Comparison of ENCODE assay signal across 8 mouse cellular contexts in the genomic region with DNA sequence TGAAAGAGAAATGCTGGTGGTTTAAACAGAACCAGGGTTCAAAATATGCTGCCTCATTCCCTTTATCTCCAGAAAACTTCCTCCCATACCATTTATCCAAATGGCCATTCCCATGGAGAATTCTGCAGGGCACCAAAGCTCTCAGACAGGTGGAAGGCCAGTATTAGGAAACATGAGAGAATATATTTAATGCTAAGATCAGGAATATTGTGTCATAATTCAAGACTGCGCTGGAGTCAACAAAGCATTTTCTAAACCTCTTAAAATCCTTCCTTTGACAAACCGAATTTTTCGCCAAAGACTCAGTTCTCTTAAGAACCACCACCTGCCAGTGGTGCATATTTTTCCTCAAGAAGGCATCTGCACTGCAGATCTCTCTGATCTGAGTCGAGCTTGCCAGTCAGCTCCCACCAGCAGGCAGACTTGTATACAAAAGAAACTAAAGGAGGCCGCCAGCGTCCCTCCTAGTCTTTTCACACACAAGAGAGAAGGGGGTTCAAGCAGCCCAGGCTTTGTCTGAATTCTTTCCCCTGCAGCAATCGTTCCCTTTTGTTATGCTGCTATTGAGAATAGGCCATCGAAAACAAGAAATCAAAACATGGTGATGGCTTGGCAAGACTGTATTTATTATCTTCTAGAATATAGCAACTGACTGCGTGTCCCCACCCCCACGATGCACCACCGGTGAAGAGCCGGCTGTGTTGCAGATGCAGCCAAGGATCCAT. TPM values are rescaled to one million over a fixed set of nuclear protein-coding genes. Genes with fewer than 3 reads are reported as not detected.
A peak's percentile ranks its signal among the peaks of the same experiment; 100 is the strongest.
DNase-seq lines count a peak whose midpoint lies in the region; ATAC-seq lines count a peak whose summit lies in the region.

No protein-coding gene starts in this region.

- H3K4me2 ChIP-seq in liver, embryonic 11.5 days = peak overlapping the region; percentile 88

- ATAC-seq in liver, embryonic 11.5 days (replicated peaks; ENCODE audit: low FRiP score) = no peak
- no peak for ATAC-seq in megakaryocyte progenitor cell, adult 5-6 weeks (replicated peaks; ENCODE audit: poor library complexity)

- no peaks in the 10 kb centered on the region for H3K36me3 ChIP-seq in liver, embryonic 11.5 days (ENCODE audit: control insufficient read depth, insufficient read depth, low read length)

- H3K27ac ChIP-seq in liver, embryonic 11.5 days (ENCODE audit: low read depth, low read length) = peak overlapping the region; percentile 91

- H3K4me3 ChIP-seq in liver, embryonic 11.5 days (ENCODE audit: low read depth, low read length) = peak overlapping the region; percentile 88

- peaks cover 12% of the 10 kb centered on the region for H3K4me1 ChIP-seq in liver, embryonic 11.5 days (replicated peaks; ENCODE audit: control insufficient read depth, insufficient read depth, low read length)

- WGBS in liver, embryonic 11.5 days = 13% methylated on average over 12 of the region's 12 CpGs

- H3K9me3 ChIP-seq in liver, embryonic 11.5 days (ENCODE audit: control insufficient read depth, low read length) = no peaks in the 10 kb centered on the region

- H3K9ac ChIP-seq in liver, embryonic 11.5 days (ENCODE audit: low read depth, low read length) = peak overlapping the region; percentile 79

- peak; percentile 27 for DNase-seq in ovary, postnatal 36 days (ENCODE audit: low spot score)
- DNase-seq in ovary, postnatal 10 days (ENCODE audit: low spot score) = no peak
- DNase-seq in cerebellum, adult 9-10 months = peak; percentile 75
- DNase-seq in frontal cortex, postnatal 25 days (ENCODE audit: low spot score in 2 of 2) = peak; percentile 21 to 32
- peak; percentile 52 for DNase-seq in kidney, postnatal 10 days
- DNase-seq in liver, embryonic 11.5 days (ENCODE audit: low spot score) = peak; percentile 41
- peak; percentile 62 for DNase-seq in retina, embryonic 14.5 days (ENCODE audit: low spot score)

- H3K27me3 ChIP-seq in liver, embryonic 11.5 days (replicated peaks; ENCODE audit: control insufficient read depth, insufficient read depth, low read length) = no peaks in the 10 kb centered on the region

RNA-seq across cellular contexts. Expression of a gene that starts 1.4 kb away (rescaled TPM):
- polyA plus RNA-seq in liver, embryonic 11.5 days (2014; fragmentation: Nextera tagmentation; extraction: Ambion mirVana) = 77.3 and 78.3 TPM in 2 replicates
- total RNA-seq in megakaryocyte progenitor cell, adult 5-6 weeks (2015) = 281 and 296 TPM in 2 replicates
- total RNA-seq in megakaryocyte progenitor cell, adult 5-6 weeks (2017) = 85.5 and 97.7 TPM in 2 replicates

RNA-seq across cellular contexts. Expression of a gene that starts 12.1 kb away (rescaled TPM):
- 10.7 and 11.2 TPM in 2 replicates for polyA plus RNA-seq in liver, embryonic 11.5 days (2014; fragmentation: Nextera tagmentation; extraction: Ambion mirVana)
- 45.3 and 45.7 TPM in 2 replicates for total RNA-seq in megakaryocyte progenitor cell, adult 5-6 weeks (2015)
- 51.2 and 59.5 TPM in 2 replicates for total RNA-seq in megakaryocyte progenitor cell, adult 5-6 weeks (2017)
